Mouse (Mus musculus): ENCODE measurements around the gene Cltb. TPM values are rescaled to one million over a fixed set of nuclear protein-coding genes. Genes with fewer than 3 reads are reported as not detected.

The Cltb gene
- polyA plus RNA-seq, 1 experiment from 2014 or later: 28.1 TPM

DNA sequence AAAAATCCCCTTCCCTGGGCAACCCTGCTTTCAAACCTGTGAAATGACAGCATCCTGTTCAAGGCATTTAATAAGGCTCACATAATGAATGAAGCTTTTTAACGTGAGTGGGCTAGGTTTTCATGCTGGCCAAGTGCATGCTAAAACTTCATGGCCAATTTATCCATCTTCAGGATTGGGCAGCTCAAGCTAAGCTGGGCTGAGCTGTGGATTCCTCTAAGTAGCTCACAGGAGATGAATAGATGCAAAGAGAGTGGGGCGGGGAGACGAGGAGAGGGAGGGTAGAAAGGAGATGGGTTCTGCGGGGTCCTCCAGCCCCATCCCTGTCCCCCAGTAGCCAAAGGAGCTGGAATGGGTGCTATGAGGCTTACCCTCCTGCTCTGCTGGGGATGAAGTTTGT, 6.9 kb downstream of the Cltb start:
- DNase-seq (ENCODE audit: low spot score, missing footprints) (no peak), ATAC-seq (ENCODE audit: low FRiP score) (no peak)
- Histone ChIP-seq H3K4me3 (ENCODE audit: low read depth, low read length) (no peak overlapping the region), H3K9ac (ENCODE audit: low read length) (no peak overlapping the region), H3K9me3 (ENCODE audit: control insufficient read depth, low read length) (no peaks in the 10 kb centered on the region), H3K27me3 (ENCODE audit: control insufficient read depth, insufficient read depth, low read length) (no peaks in the 10 kb centered on the region; the same call in 1 of the 2 replicates), H3K36me3 (ENCODE audit: control insufficient read depth, insufficient read depth, low read length) (no peaks in the 10 kb centered on the region), H3K4me1 (ENCODE audit: control insufficient read depth, insufficient read depth, low read length) (peaks cover 7% of the 10 kb centered on the region; the same call in 1 of the 2 replicates), H3K4me2 (no peak overlapping the region), H3K27ac (ENCODE audit: low read depth, low read length) (no peak overlapping the region)
- 36% methylated on average over 4 of the region's 4 CpGs for WGBS

GRCm38 (mm10) chr13:54603501-54603900, 7.6 kb downstream of the Cltb start:
- no peak for ATAC-seq (ENCODE audit: low FRiP score)
- no peak for DNase-seq (ENCODE audit: low spot score, missing footprints)
- H3K27me3 ChIP-seq (ENCODE audit: control insufficient read depth, insufficient read depth, low read length): no peaks in the 10 kb centered on the region; the same call in 1 of the 2 replicates

DNA sequence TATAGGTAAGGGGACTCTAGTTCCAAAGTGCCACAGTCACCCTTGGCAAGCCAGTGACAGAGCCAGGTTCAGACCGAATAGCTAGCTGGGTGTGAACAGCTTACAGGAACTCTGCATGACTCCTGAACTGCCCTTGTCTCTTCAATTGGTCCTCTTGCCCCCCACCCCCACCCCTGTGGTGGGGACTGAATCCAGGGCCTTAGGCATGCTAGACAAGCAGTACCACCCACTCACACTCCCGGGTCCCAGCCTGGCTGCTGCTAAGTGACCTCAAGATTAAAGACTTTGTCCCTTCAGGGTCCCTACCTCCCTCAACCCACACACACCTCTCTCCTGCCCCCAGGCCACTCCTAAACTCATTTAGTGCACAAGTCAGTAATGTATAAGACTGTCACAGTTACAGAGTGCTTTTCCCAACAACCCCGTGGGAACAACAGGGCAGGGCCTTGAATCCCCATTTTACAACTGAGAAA, 8.5 kb downstream of the Cltb start:
- Histone ChIP-seq H3K4me1 (ENCODE audit: control insufficient read depth, insufficient read depth, low read length) (no peaks in the 10 kb centered on the region), H3K4me2 (no peak overlapping the region), H3K27ac (ENCODE audit: low read depth, low read length) (no peak overlapping the region), H3K4me3 (ENCODE audit: low read depth, low read length) (no peak overlapping the region), H3K36me3 (ENCODE audit: control insufficient read depth, insufficient read depth, low read length) (no peaks in the 10 kb centered on the region), H3K9ac (ENCODE audit: low read length) (no peak overlapping the region), H3K27me3 (ENCODE audit: control insufficient read depth, insufficient read depth, low read length) (no peaks in the 10 kb centered on the region), H3K9me3 (ENCODE audit: control insufficient read depth, low read length) (no peaks in the 10 kb centered on the region)
- no peak for DNase-seq (ENCODE audit: low spot score, missing footprints)
- 61% methylated on average over 3 of the region's 3 CpGs for WGBS
- ATAC-seq (ENCODE audit: low FRiP score): no peak

More at GRCm38 (mm10) chr13:54603501-54603900, 7.6 kb downstream of the Cltb start:
- Histone ChIP-seq H3K4me3 (ENCODE audit: low read depth, low read length) (no peak overlapping the region), H3K4me1 (ENCODE audit: control insufficient read depth, insufficient read depth, low read length) (peaks cover under 1% of the 10 kb centered on the region; the same call in 1 of the 2 replicates), H3K4me2 (no peak overlapping the region), H3K9me3 (ENCODE audit: control insufficient read depth, low read length) (no peaks in the 10 kb centered on the region), H3K36me3 (ENCODE audit: control insufficient read depth, insufficient read depth, low read length) (no peaks in the 10 kb centered on the region), H3K9ac (ENCODE audit: low read length) (no peak overlapping the region), H3K27ac (ENCODE audit: low read depth, low read length) (no peak overlapping the region)

DNA sequence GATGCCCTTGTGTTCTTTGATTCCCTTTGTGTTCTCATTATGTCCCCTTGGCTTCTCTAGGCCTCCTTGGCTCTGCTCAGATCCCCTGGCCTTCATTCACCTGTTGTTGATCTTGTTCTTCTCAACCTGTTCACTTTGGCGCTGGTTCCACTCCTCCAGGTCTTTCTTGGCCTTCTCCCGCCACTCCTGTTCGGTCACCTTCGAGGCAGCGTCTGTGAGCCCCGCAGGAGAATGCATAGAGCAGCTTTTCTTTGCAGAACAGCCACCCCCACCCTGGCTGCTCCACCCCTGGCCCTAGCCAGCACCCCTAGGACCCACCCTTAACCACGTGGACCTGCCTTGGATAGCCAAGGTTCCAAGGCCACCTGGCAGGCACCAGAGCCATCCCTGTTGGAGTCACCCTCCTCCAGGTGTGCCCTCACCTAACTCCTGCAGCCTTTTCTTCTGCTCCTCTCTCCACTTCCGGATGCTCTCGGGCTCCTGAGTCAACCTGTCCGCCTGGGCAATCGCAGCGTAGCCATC, 12.5 kb downstream of the Cltb start:
- H3K9ac ChIP-seq (ENCODE audit: low read length): no peak overlapping the region
- H3K27me3 ChIP-seq (ENCODE audit: control insufficient read depth, insufficient read depth, low read length): no peaks in the 10 kb centered on the region
- no peaks in the 10 kb centered on the region for H3K36me3 ChIP-seq (ENCODE audit: control insufficient read depth, insufficient read depth, low read length)
- 88% methylated on average over 12 of the region's 12 CpGs for WGBS
- H3K9me3 ChIP-seq (ENCODE audit: control insufficient read depth, low read length): no peaks in the 10 kb centered on the region
- DNase-seq (ENCODE audit: low spot score, missing footprints) (no peak), ATAC-seq (ENCODE audit: low FRiP score) (no peak)
- H3K27ac ChIP-seq (ENCODE audit: low read depth, low read length): no peak overlapping the region
- H3K4me1 ChIP-seq (ENCODE audit: control insufficient read depth, insufficient read depth, low read length): no peaks in the 10 kb centered on the region
- H3K4me3 ChIP-seq (ENCODE audit: low read depth, low read length): no peak overlapping the region
- H3K4me2 ChIP-seq: no peak overlapping the region

DNA sequence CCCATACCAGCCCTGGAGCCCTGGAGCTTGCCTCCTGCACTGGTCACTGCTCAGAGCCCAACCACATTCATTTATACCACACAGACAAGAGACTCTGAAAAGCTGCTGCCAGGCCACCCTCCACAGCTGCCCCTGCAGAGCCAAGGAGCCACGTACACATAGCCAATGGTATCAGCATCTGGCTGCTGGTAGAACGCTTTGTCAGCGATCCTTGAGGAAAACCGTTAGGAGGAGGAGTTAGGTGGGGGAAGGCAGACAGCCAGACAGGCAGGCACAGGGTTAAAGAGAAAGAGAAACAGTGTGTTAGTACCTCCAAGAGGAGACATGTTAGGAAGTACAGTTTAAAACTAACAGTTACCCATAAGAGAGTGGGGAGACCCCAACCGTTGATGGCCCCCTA, 14.3 kb downstream of the Cltb start:
- Histone ChIP-seq H3K9ac (ENCODE audit: low read length) (no peak overlapping the region), H3K4me3 (ENCODE audit: low read depth, low read length) (no peak overlapping the region), H3K4me2 (no peak overlapping the region), H3K9me3 (ENCODE audit: control insufficient read depth, low read length) (no peaks in the 10 kb centered on the region), H3K27me3 (ENCODE audit: control insufficient read depth, insufficient read depth, low read length) (no peaks in the 10 kb centered on the region), H3K4me1 (ENCODE audit: control insufficient read depth, insufficient read depth, low read length) (no peaks in the 10 kb centered on the region), H3K36me3 (ENCODE audit: control insufficient read depth, insufficient read depth, low read length) (no peaks in the 10 kb centered on the region), H3K27ac (ENCODE audit: low read depth, low read length) (no peak overlapping the region)
- DNase-seq (ENCODE audit: low spot score, missing footprints) (no peak), ATAC-seq (ENCODE audit: low FRiP score) (no peak)
- 80% methylated on average over 5 of the region's 5 CpGs for WGBS

DNA sequence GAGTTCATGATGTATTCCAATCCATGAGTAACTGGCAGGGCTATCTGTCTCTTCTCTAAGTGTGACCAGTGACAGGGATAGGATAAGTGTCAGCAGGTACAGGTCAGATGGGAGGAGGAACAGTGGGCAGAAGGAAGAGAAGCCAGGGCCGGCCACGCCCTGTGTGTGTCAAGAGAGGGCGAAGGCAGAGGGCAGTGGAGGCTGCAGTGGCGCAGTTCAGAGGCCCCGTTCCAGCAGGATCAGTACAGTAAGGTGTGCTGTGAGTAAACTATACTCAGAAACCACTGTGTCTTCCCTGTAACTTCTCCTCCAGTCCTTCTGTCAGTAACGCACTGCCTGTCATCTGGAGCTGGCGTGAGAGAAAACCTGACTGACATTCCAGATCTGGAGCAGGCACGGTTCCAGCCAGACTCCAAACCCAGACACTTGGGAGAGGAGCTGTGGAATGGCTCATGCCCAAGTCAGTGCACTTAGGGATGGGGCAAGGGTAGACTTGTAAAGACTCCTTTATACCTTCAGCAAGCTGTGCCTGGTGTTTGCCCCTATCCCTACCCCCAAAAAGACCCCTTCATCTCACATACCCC, 14.9 kb downstream of the Cltb start:
- WGBS: 82% methylated on average over 8 of the region's 8 CpGs
- no peak for ATAC-seq (ENCODE audit: low FRiP score)
- no peak overlapping the region for H3K4me2 ChIP-seq
- H3K27ac ChIP-seq (ENCODE audit: low read depth, low read length): no peak overlapping the region
- H3K9ac ChIP-seq (ENCODE audit: low read length): no peak overlapping the region
- H3K4me3 ChIP-seq (ENCODE audit: low read depth, low read length): no peak overlapping the region
- no peaks in the 10 kb centered on the region for H3K27me3 ChIP-seq (ENCODE audit: control insufficient read depth, insufficient read depth, low read length)
- H3K9me3 ChIP-seq (ENCODE audit: control insufficient read depth, low read length): no peaks in the 10 kb centered on the region
- H3K36me3 ChIP-seq (ENCODE audit: control insufficient read depth, insufficient read depth, low read length): no peaks in the 10 kb centered on the region
- DNase-seq (ENCODE audit: low spot score, missing footprints): no peak
- peaks cover 2% of the 10 kb centered on the region; the same call in 1 of the 2 replicates for H3K4me1 ChIP-seq (ENCODE audit: control insufficient read depth, insufficient read depth, low read length)

GRCm38 (mm10) chr13:54593617-54594016, 17.5 kb downstream of the Cltb start:
- Histone ChIP-seq H3K4me1 (ENCODE audit: control insufficient read depth, insufficient read depth, low read length) (peaks cover 14% of the 10 kb centered on the region; the same call in 1 of the 2 replicates), H3K4me2 (no peak overlapping the region), H3K27ac (ENCODE audit: low read depth, low read length) (no peak overlapping the region), H3K9ac (ENCODE audit: low read length) (no peak overlapping the region), H3K27me3 (ENCODE audit: control insufficient read depth, insufficient read depth, low read length) (no peaks in the 10 kb centered on the region), H3K9me3 (ENCODE audit: control insufficient read depth, low read length) (no peaks in the 10 kb centered on the region), H3K36me3 (ENCODE audit: control insufficient read depth, insufficient read depth, low read length) (no peaks in the 10 kb centered on the region), H3K4me3 (ENCODE audit: low read depth, low read length) (no peak overlapping the region)
- no peak for ATAC-seq (ENCODE audit: low FRiP score)
- no peak for DNase-seq (ENCODE audit: low spot score, missing footprints)
- 92% methylated on average over 11 of the region's 11 CpGs for whole genome bisulfite sequencing

DNA sequence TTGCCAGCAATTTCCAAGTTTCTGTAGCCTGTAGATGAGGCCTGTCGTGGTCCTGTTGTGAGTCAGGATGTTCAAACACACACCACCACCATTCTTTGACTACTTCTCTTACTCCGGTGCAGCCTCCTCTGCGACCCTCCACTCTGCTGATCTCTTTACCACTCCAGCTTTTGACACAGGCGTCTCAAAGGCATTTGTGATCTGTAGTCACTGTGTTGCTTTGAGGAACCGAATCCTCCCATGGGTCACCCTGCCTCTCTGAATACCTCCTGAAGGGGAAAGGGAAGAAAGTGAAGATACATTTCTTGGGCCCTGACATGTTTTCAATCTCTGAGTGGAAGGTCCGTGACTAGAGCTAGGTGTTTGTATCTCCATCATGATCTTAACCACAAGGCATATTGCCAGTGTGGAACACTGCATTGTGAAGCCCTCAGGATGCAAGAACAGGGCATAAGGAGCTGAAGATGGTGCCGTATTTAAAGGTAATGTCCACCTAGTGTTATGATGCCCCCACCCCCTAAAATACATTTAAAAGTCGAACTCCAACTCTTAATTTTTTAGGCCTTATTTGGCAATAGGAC, 19.3 kb downstream of the Cltb start:
- DNase-seq (ENCODE audit: low spot score, missing footprints) (no peak), ATAC-seq (ENCODE audit: low FRiP score) (no peak)
- Histone ChIP-seq H3K36me3 (ENCODE audit: control insufficient read depth, insufficient read depth, low read length) (peaks cover 2% of the 10 kb centered on the region; the same call in 1 of the 2 replicates), H3K4me2 (no peak overlapping the region), H3K9ac (ENCODE audit: low read length) (no peak overlapping the region), H3K9me3 (ENCODE audit: control insufficient read depth, low read length) (no peaks in the 10 kb centered on the region), H3K27me3 (ENCODE audit: control insufficient read depth, insufficient read depth, low read length) (no peaks in the 10 kb centered on the region), H3K4me3 (ENCODE audit: low read depth, low read length) (no peak overlapping the region), H3K4me1 (ENCODE audit: control insufficient read depth, insufficient read depth, low read length) (peaks cover 15% of the 10 kb centered on the region; the same call in 1 of the 2 replicates), H3K27ac (ENCODE audit: low read depth, low read length) (no peak overlapping the region)
- 92% methylated on average over 8 of the region's 8 CpGs for WGBS

Measured in midbrain, embryonic 11.5 days (tissue).